ENCODE assay signal across 27 mouse cellular contexts in genomic region chr6:52682607-52683006, GRCm38 (mm10). TPM values are rescaled to one million over a fixed set of nuclear protein-coding genes. Genes with fewer than 3 reads are reported as not detected.
A peak's percentile ranks its signal among the peaks of the same experiment; 100 is the strongest.
DNase-seq lines count a peak whose midpoint lies in the region; ATAC-seq lines count a peak whose summit lies in the region.
"Had no signal": no experiment of that assay in that cellular context is flagged by ENCODE, and none has a peak within 500 bp of the region (broad histone marks: within the 10 kb centered on the region; RNA-seq: fewer than 3 reads in every experiment).

No protein-coding gene starts in this region.

- no peaks in the 10 kb centered on the region for H3K9me3 ChIP-seq in heart, embryonic 10.5 days
- no peaks in the 10 kb centered on the region for H3K9me3 ChIP-seq in intestine, embryonic 15.5 days
- H3K9me3 ChIP-seq: embryonic facial prominence, embryonic 12.5 days; forebrain, embryonic 12.5 days; heart, embryonic 15.5 days; hindbrain, embryonic 13.5 days had no signal

- peak; percentile 39 for ATAC-seq in intestine, embryonic 15.5 days
- 0 out of 2 replicates have a peak, but pooled peaks have one; percentile 26 for ATAC-seq in megakaryocyte progenitor cell, adult 5-6 weeks (replicated peaks; ENCODE audit: poor library complexity)
- ATAC-seq: activated CD4-positive, CD25-positive, alpha-beta regulatory T cell, adult 4 months; forebrain, embryonic 16.5 days; hindbrain, postnatal 0 days; Patski had no signal

- no peak overlapping the region for H3K9ac ChIP-seq in intestine, embryonic 15.5 days
- H3K9ac ChIP-seq: embryonic facial prominence, embryonic 12.5 days; forebrain, embryonic 12.5 days; heart, embryonic 15.5 days; hindbrain, embryonic 13.5 days had no signal

- H3K4me2 ChIP-seq in intestine, embryonic 15.5 days (replicated peaks) = no peak overlapping the region
- H3K4me2 ChIP-seq: embryonic facial prominence, embryonic 12.5 days; forebrain, embryonic 12.5 days; heart, embryonic 11.5 days; heart, embryonic 15.5 days; hindbrain, embryonic 13.5 days had no signal

- peak; percentile 1 for DNase-seq in heart, embryonic 10.5 days (ENCODE audit: low spot score)
- DNase-seq in heart, adult 8-10 months (ENCODE audit: low spot score) = no peak
- DNase-seq in 416B (ENCODE audit: low read depth) = peak; percentile 62
- DNase-seq in right cerebral cortex, postnatal 25 days = no peak
- DNase-seq in adrenal gland, adult (ENCODE audit: inconsistent age in 2 of 2, low spot score in 1 of 2) = no peak
- DNase-seq in urinary bladder, postnatal 25 days (ENCODE audit: low spot score) = no peak
- DNase-seq: adrenal gland, adult 2 months; adrenal gland, postnatal 36 days; cerebellum, adult 11 months; cerebellum, adult 8-10 months; cerebellum, postnatal 14 days; embryo, embryonic 11 days; gastrocnemius, adult 2 months; gastrocnemius, postnatal 25 days; heart, adult 11 months; heart, postnatal 14 days had no signal

- H3K4me1 ChIP-seq in heart, embryonic 10.5 days = no peaks in the 10 kb centered on the region
- H3K4me1 ChIP-seq in intestine, embryonic 15.5 days (replicated peaks) = peaks cover 4% of the 10 kb centered on the region; the same call in 1 of the 2 replicates
- H3K4me1 ChIP-seq: embryonic facial prominence, embryonic 12.5 days; heart, embryonic 15.5 days had no signal

- H3K27me3 ChIP-seq in heart, embryonic 10.5 days (ENCODE audit: insufficient read depth, poor library complexity, severe bottlenecking) = no peaks in the 10 kb centered on the region
- no peaks in the 10 kb centered on the region for H3K27me3 ChIP-seq in intestine, embryonic 15.5 days (replicated peaks)
- H3K27me3 ChIP-seq: embryonic facial prominence, embryonic 12.5 days; forebrain, embryonic 12.5 days; heart, embryonic 15.5 days; hindbrain, embryonic 13.5 days; Patski had no signal

- 80% methylated on average over 3 of the region's 3 CpGs for WGBS in heart, embryonic 10.5 days
- WGBS in intestine, embryonic 15.5 days = 69% methylated on average over 3 of the region's 3 CpGs

- no peak overlapping the region for H3K27ac ChIP-seq in heart, embryonic 10.5 days
- H3K27ac ChIP-seq in intestine, embryonic 15.5 days = peak overlapping the region; percentile 56
- H3K27ac ChIP-seq: embryonic facial prominence, embryonic 12.5 days; forebrain, embryonic 12.5 days; gastrocnemius, adult 2 months; heart, embryonic 15.5 days; hindbrain, embryonic 13.5 days; hindbrain, postnatal 0 days had no signal

- H3K4me3 ChIP-seq in heart, embryonic 10.5 days = no peak overlapping the region
- no peak overlapping the region for H3K4me3 ChIP-seq in intestine, embryonic 15.5 days (replicated peaks)
- H3K4me3 ChIP-seq: embryonic facial prominence, embryonic 12.5 days; forebrain, embryonic 12.5 days; gastrocnemius, adult 2 months; heart, embryonic 15.5 days; hindbrain, embryonic 13.5 days had no signal

- no peaks in the 10 kb centered on the region for H3K36me3 ChIP-seq in heart, embryonic 10.5 days
- no peaks in the 10 kb centered on the region for H3K36me3 ChIP-seq in intestine, embryonic 15.5 days
- H3K36me3 ChIP-seq: embryonic facial prominence, embryonic 12.5 days; forebrain, embryonic 12.5 days; heart, embryonic 15.5 days; hindbrain, embryonic 13.5 days had no signal

RNA-seq across cellular contexts. Expression of gene Tax1bp1, which starts 30.9 kb away (rescaled TPM):
- polyA plus RNA-seq in heart, embryonic 10.5 days (2016; fragmentation: Nextera tagmentation; extraction: Ambion mirVana) = 97.1 and 97.5 TPM in 2 replicates
- total RNA-seq in heart, adult 8-10 months (2022) = 100 to 1,000 TPM; 116 to 125 (median 120) TPM
- polyA plus RNA-seq in intestine, embryonic 15.5 days (2015; fragmentation: Nextera tagmentation; extraction: Ambion mirVana) = 162 and 172 TPM in 2 replicates
- 219 and 220 TPM in 2 replicates for total RNA-seq in megakaryocyte progenitor cell, adult 5-6 weeks (2015)
- 295 and 366 TPM in 2 replicates for total RNA-seq in megakaryocyte progenitor cell, adult 5-6 weeks (2017)

RNA-seq across cellular contexts. Expression of gene Hibadh, which starts 42.4 kb away (rescaled TPM):
- polyA plus RNA-seq in heart, embryonic 10.5 days (2016; fragmentation: Nextera tagmentation; extraction: Ambion mirVana) = 121 and 135 TPM in 2 replicates
- total RNA-seq in heart, adult 8-10 months (2022) = 100 to 1,000 TPM; 253 to 275 (median 269) TPM
- 135 and 137 TPM in 2 replicates for polyA plus RNA-seq in intestine, embryonic 15.5 days (2015; fragmentation: Nextera tagmentation; extraction: Ambion mirVana)
- total RNA-seq in megakaryocyte progenitor cell, adult 5-6 weeks (2015) = 74.8 and 97.5 TPM in 2 replicates
- 51.1 and 57.8 TPM in 2 replicates for total RNA-seq in megakaryocyte progenitor cell, adult 5-6 weeks (2017)

Comparison
In these comparisons a context has a peak if more than half of its experiments do, and no peak if none do; other contexts are left out.
1. DNase-seq: peak in heart, embryonic 10.5 days (single experiment) and 416B (single experiment); none in heart, adult 8-10 months (single experiment), right cerebral cortex, postnatal 25 days (single experiment), adrenal gland, adult (0 of 2) and urinary bladder, postnatal 25 days (single experiment).